24 mouse cellular contexts compared by ENCODE assay signal in the genomic region with DNA sequence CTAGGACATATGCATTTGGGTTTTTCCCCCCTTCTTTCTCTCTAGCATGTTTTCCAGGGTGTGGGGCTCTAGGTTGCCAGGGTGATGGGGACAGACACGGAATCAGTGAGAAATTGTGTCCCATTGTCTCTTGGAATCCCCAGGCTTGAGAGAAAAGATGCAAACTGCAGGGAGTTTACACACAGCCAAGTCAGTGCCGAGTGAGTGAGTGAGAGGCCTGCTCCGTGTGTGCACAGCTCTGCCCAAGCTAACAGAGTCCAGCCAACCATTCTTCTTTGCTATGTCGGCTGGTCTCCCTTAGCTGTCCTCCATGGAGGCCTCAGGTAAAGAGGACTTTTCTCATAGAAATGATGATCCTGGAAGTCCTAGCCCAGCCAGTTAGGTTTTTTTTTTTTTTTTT.
DNase-seq lines count a peak whose midpoint lies in the region; ATAC-seq and TF ChIP-seq lines count a peak whose summit lies in the region.
"Had no signal": no experiment of that assay in that cellular context is flagged by ENCODE, and none has a peak within 500 bp of the region (broad histone marks: within the 10 kb centered on the region; RNA-seq: fewer than 3 reads in every experiment).

No protein-coding gene starts in this region.

- H3K27me3 ChIP-seq in forebrain, embryonic 13.5 days, result 0 out of 2 replicates have a peak, but pooled peaks cover 9% of the 10 kb centered on the region
- H3K27me3 ChIP-seq in forebrain, embryonic 10.5 days (ENCODE audit: poor library complexity, severe bottlenecking), result peaks cover 9% of the 10 kb centered on the region
- peaks cover 24% of the 10 kb centered on the region for H3K27me3 ChIP-seq in hindbrain, embryonic 10.5 days (ENCODE audit: insufficient read depth, poor library complexity, severe bottlenecking)
- no peaks in the 10 kb centered on the region for H3K27me3 ChIP-seq in hindbrain, embryonic 11.5 days (ENCODE audit: control insufficient read depth, insufficient read depth, low read length)
- peaks cover 22% of the 10 kb centered on the region for H3K27me3 ChIP-seq in midbrain, embryonic 10.5 days (ENCODE audit: low read depth, poor library complexity, severe bottlenecking)
- H3K27me3 ChIP-seq in midbrain, embryonic 14.5 days (ENCODE audit: control insufficient read depth, insufficient read depth, low read length), result no peaks in the 10 kb centered on the region
- H3K27me3 ChIP-seq in forebrain, postnatal 0 days (ENCODE audit: insufficient read depth, low read length), result no peaks in the 10 kb centered on the region

- no peaks in the 10 kb centered on the region for H3K9me3 ChIP-seq in forebrain, embryonic 13.5 days (replicated peaks)
- no peaks in the 10 kb centered on the region for H3K9me3 ChIP-seq in forebrain, embryonic 10.5 days
- no peaks in the 10 kb centered on the region for H3K9me3 ChIP-seq in hindbrain, embryonic 10.5 days
- H3K9me3 ChIP-seq in hindbrain, embryonic 11.5 days (ENCODE audit: control insufficient read depth, low read length), result no peaks in the 10 kb centered on the region
- no peaks in the 10 kb centered on the region for H3K9me3 ChIP-seq in midbrain, embryonic 10.5 days (replicated peaks)
- no peaks in the 10 kb centered on the region for H3K9me3 ChIP-seq in midbrain, embryonic 14.5 days (ENCODE audit: control insufficient read depth, low read length)
- H3K9me3 ChIP-seq in forebrain, postnatal 0 days (ENCODE audit: low read length), result no peaks in the 10 kb centered on the region
- H3K9me3 ChIP-seq: hindbrain, embryonic 15.5 days; kidney, embryonic 15.5 days; limb, embryonic 15.5 days; megakaryocyte, embryonic 14.5 days; neural tube, embryonic 12.5 days had no signal

- no peak overlapping the region for H3K4me3 ChIP-seq in forebrain, embryonic 13.5 days
- H3K4me3 ChIP-seq in forebrain, embryonic 10.5 days, result no peak overlapping the region
- H3K4me3 ChIP-seq in hindbrain, embryonic 10.5 days, result no peak overlapping the region
- no peak overlapping the region for H3K4me3 ChIP-seq in hindbrain, embryonic 11.5 days (ENCODE audit: low read depth, low read length)
- no peak overlapping the region for H3K4me3 ChIP-seq in midbrain, embryonic 10.5 days
- no peak overlapping the region for H3K4me3 ChIP-seq in midbrain, embryonic 14.5 days (replicated peaks; ENCODE audit: low read depth, low read length)
- H3K4me3 ChIP-seq in forebrain, postnatal 0 days (ENCODE audit: low read depth, low read length), result no peak overlapping the region
- H3K4me3 ChIP-seq: hindbrain, embryonic 15.5 days; kidney, embryonic 15.5 days; limb, embryonic 15.5 days; megakaryocyte, embryonic 14.5 days; neural tube, embryonic 12.5 days had no signal

- H3K36me3 ChIP-seq in forebrain, embryonic 13.5 days (ENCODE audit: poor library complexity, severe bottlenecking), result no peaks in the 10 kb centered on the region; the same call in 1 of the 2 replicates
- H3K36me3 ChIP-seq in forebrain, embryonic 10.5 days (replicated peaks), result peaks cover 8% of the 10 kb centered on the region; the same call in 1 of the 2 replicates
- no peaks in the 10 kb centered on the region for H3K36me3 ChIP-seq in hindbrain, embryonic 10.5 days
- H3K36me3 ChIP-seq in hindbrain, embryonic 11.5 days (ENCODE audit: control insufficient read depth, insufficient read depth, low read length), result no peaks in the 10 kb centered on the region
- no peaks in the 10 kb centered on the region for H3K36me3 ChIP-seq in midbrain, embryonic 10.5 days
- no peaks in the 10 kb centered on the region for H3K36me3 ChIP-seq in midbrain, embryonic 14.5 days (ENCODE audit: control insufficient read depth, insufficient read depth, low read length)
- H3K36me3 ChIP-seq in forebrain, postnatal 0 days (ENCODE audit: insufficient read depth), result no peaks in the 10 kb centered on the region
- H3K36me3 ChIP-seq: hindbrain, embryonic 15.5 days; kidney, embryonic 15.5 days; limb, embryonic 15.5 days; neural tube, embryonic 12.5 days had no signal

- no peak for ATAC-seq in forebrain, embryonic 13.5 days
- ATAC-seq in hindbrain, embryonic 11.5 days (ENCODE audit: low FRiP score), result no peak
- no peak for ATAC-seq in midbrain, embryonic 14.5 days (ENCODE audit: low FRiP score, low TSS enrichment)
- ATAC-seq in forebrain, postnatal 0 days, result peak; percentile 25; the same call in 1 of the 2 replicates
- ATAC-seq: CD4-positive, CD25-positive, alpha-beta regulatory T cell, adult 4 months had no signal

- no peak for DNase-seq in forebrain, embryonic 10.5 days (ENCODE audit: extremely low spot score, low spot score)
- DNase-seq in hindbrain, embryonic 10.5 days (ENCODE audit: low spot score), result no peak
- no peak for DNase-seq in hindbrain, embryonic 11.5 days (ENCODE audit: low spot score)
- no peak for DNase-seq in midbrain, embryonic 10.5 days (ENCODE audit: low spot score)
- DNase-seq in midbrain, embryonic 14.5 days, result no peak
- DNase-seq in forebrain, postnatal 0 days, result no peak
- no peak for DNase-seq in spleen, postnatal 36 days (ENCODE audit: low spot score in 2 of 2)
- DNase-seq: adrenal gland, postnatal 14 days; cerebellum, adult 8-10 months; gastrocnemius, postnatal 36 days; heart, postnatal 10 days; kidney, adult 11 months; kidney, postnatal 36 days; layer of hippocampus, adult 9-11 months; lung, embryonic 14.5 days; thymus, postnatal 36 days had no signal

- WGBS in forebrain, embryonic 13.5 days, result 14% methylated on average over 4 of the region's 4 CpGs
- 42% methylated on average over 4 of the region's 4 CpGs for WGBS in forebrain, embryonic 10.5 days
- WGBS in hindbrain, embryonic 10.5 days, result 17% methylated on average over 4 of the region's 4 CpGs
- 23% methylated on average over 4 of the region's 4 CpGs for WGBS in hindbrain, embryonic 11.5 days
- 16% methylated on average over 4 of the region's 4 CpGs for WGBS in midbrain, embryonic 10.5 days
- WGBS in midbrain, embryonic 14.5 days, result 15% methylated on average over 4 of the region's 4 CpGs
- 17% methylated on average over 4 of the region's 4 CpGs for WGBS in forebrain, postnatal 0 days

- H3K4me2 ChIP-seq in forebrain, embryonic 13.5 days, result no peak overlapping the region
- H3K4me2 ChIP-seq in hindbrain, embryonic 11.5 days (replicated peaks; ENCODE audit: low read depth, low read length), result no peak overlapping the region
- H3K4me2 ChIP-seq in midbrain, embryonic 14.5 days (ENCODE audit: low read length), result no peak overlapping the region
- no peak overlapping the region for H3K4me2 ChIP-seq in forebrain, postnatal 0 days (ENCODE audit: low read depth)
- H3K4me2 ChIP-seq: hindbrain, embryonic 15.5 days; kidney, embryonic 15.5 days; limb, embryonic 15.5 days; lung, embryonic 14.5 days; neural tube, embryonic 12.5 days had no signal

- TF ChIP-seq CTCF in forebrain, postnatal 0 days (IDR thresholded peaks at IDR 0.05; ENCODE audit: low read depth), result no peak

- H3K9ac ChIP-seq in forebrain, embryonic 13.5 days, result no peak overlapping the region
- no peak overlapping the region for H3K9ac ChIP-seq in hindbrain, embryonic 11.5 days (ENCODE audit: low read depth, low read length)
- H3K9ac ChIP-seq in midbrain, embryonic 14.5 days (replicated peaks; ENCODE audit: low read length), result no peak overlapping the region
- no peak overlapping the region for H3K9ac ChIP-seq in forebrain, postnatal 0 days
- H3K9ac ChIP-seq: hindbrain, embryonic 15.5 days; kidney, embryonic 15.5 days; limb, embryonic 15.5 days; liver, embryonic 14.5 days; lung, embryonic 14.5 days; neural tube, embryonic 12.5 days had no signal

- peaks cover 24% of the 10 kb centered on the region for H3K4me1 ChIP-seq in forebrain, embryonic 13.5 days
- peaks cover 51% of the 10 kb centered on the region for H3K4me1 ChIP-seq in forebrain, embryonic 10.5 days
- peaks cover 64% of the 10 kb centered on the region for H3K4me1 ChIP-seq in hindbrain, embryonic 10.5 days (replicated peaks)
- peaks cover 6% of the 10 kb centered on the region; the same call in 1 of the 2 replicates for H3K4me1 ChIP-seq in hindbrain, embryonic 11.5 days (replicated peaks; ENCODE audit: control insufficient read depth, insufficient read depth, low read length)
- H3K4me1 ChIP-seq in midbrain, embryonic 10.5 days, result peaks cover 41% of the 10 kb centered on the region
- peaks cover 8% of the 10 kb centered on the region; the same call in 1 of the 2 replicates for H3K4me1 ChIP-seq in midbrain, embryonic 14.5 days (ENCODE audit: control insufficient read depth, insufficient read depth, low read length)
- peaks cover 7% of the 10 kb centered on the region; the same call in 1 of the 2 replicates for H3K4me1 ChIP-seq in forebrain, postnatal 0 days (ENCODE audit: insufficient read depth)

- H3K27ac ChIP-seq in forebrain, embryonic 13.5 days, result 0 out of 2 replicates have a peak overlapping the region, but pooled peaks have one; percentile 16
- no peak overlapping the region for H3K27ac ChIP-seq in forebrain, embryonic 10.5 days
- peak overlapping the region; percentile 53; the same call in 1 of the 2 replicates for H3K27ac ChIP-seq in hindbrain, embryonic 10.5 days
- no peak overlapping the region for H3K27ac ChIP-seq in hindbrain, embryonic 11.5 days (ENCODE audit: low read depth, low read length)
- H3K27ac ChIP-seq in midbrain, embryonic 10.5 days (replicated peaks), result peak overlapping the region; percentile 52
- no peak overlapping the region for H3K27ac ChIP-seq in midbrain, embryonic 14.5 days (replicated peaks; ENCODE audit: low read depth, low read length)
- H3K27ac ChIP-seq in forebrain, postnatal 0 days (ENCODE audit: low read depth, low read length), result no peak overlapping the region
- H3K27ac ChIP-seq: hindbrain, embryonic 15.5 days; limb, embryonic 15.5 days; liver, embryonic 14.5 days; neural tube, embryonic 12.5 days had no signal

Comparison
In these comparisons a context has a peak if more than half of its experiments do, and no peak if none do; other contexts are left out.
1. H3K27ac ChIP-seq: peak in forebrain, embryonic 13.5 days (single experiment), hindbrain, embryonic 10.5 days (single experiment) and midbrain, embryonic 10.5 days (single experiment); none in forebrain, embryonic 10.5 days (single experiment), hindbrain, embryonic 11.5 days (single experiment), midbrain, embryonic 14.5 days (single experiment) and forebrain, postnatal 0 days (single experiment).